Mouse (Mus musculus) cerebellum, adult 2 months (tissue): ENCODE data around the gene Golga4. TPM values are rescaled to one million over a fixed set of nuclear protein-coding genes. Genes with fewer than 3 reads are reported as not detected.

Source experiments
- DNase-seq, 2 experiments: peaks; one replicate each; pipeline ENCODE4 v3.0.0; 2021
- H3K27ac ChIP-seq: fragments of 200-500 bp; 2 replicates; pipeline ENCODE4 v1.5.1; 2012; ENCODE audit warnings: low read length, control low read depth, inconsistent platforms; ENCODE audit not compliant: insufficient read depth
- H3K27me3 ChIP-seq: fragments of 200-500 bp; 2 replicates; pipeline ENCODE4 v1.6.1; 2012; ENCODE audit warnings: inconsistent platforms, mild to moderate bottlenecking, low read length, moderate library complexity; ENCODE audit not compliant: control insufficient read depth, insufficient read depth
- H3K4me1 ChIP-seq: fragments of 200-500 bp; 2 replicates; pipeline ENCODE4 v1.6.1; 2011; ENCODE audit warnings: low read length; ENCODE audit not compliant: control insufficient read depth, insufficient read depth
- H3K4me3 ChIP-seq: fragments of 200-500 bp; replicated peaks from 2 replicates; pipeline ENCODE3; 2011; ENCODE audit warnings: mild to moderate bottlenecking, low read depth, low read length, control low read depth; ENCODE audit not compliant: insufficient read depth
- CTCF ChIP-seq: fragments of 200-500 bp; IDR thresholded peaks from 2 replicates; pipeline ENCODE4 v1.5.1; 2011; ENCODE audit warnings: low read depth, mild to moderate bottlenecking, control low read depth, low read length, moderate library complexity, borderline replicate concordance; ENCODE audit not compliant: insufficient read depth
- POLR2A ChIP-seq: fragments of 200-500 bp; IDR thresholded peaks from 2 replicates; pipeline ENCODE4 v1.6.1; 2011; ENCODE audit warnings: low read length, control low read depth, borderline replicate concordance; ENCODE audit not compliant: insufficient read depth
- WGBS: fragments of 180-500 bp; shearing (Covaris S2); methylation state at CpG from one replicate; pipeline ENCODE4 v1.1.7; 2018; 5-methylcytosine and 5-hydroxymethylcytosine counted together
- polyA plus RNA-seq: library from polyadenylated mRNA; depleted of rRNA; stranded (reverse); fragments of >200 nt; gene quantifications from 2 replicates; pipeline ENCODE4 v1.2.3, GENCODE M21; 2012

Gene Golga4
- polyA plus RNA-seq, 1 experiment: 61.5 TPM

DNA sequence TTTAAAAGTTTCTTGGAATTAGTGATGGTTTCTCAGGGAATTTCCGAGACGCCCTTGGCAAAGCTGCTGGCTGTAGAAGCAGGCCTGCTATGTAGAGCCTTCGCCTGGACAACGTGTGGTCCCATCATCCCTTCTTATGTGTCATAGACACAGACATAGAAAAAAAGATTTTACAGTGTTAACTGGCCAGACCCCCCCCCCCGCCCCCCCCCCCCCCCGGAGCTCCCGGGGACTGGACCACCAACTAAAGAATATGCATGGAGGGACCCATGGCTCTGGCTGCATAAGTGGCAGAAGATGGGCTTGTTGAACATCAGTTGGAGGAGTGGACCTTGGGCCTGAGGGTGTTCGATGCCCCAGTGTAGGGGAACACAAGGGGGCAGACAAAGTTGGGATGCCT is 11.6 kb downstream of the Golga4 start:
- DNase-seq: no peak
- H3K4me1 ChIP-seq: peaks cover 4% of the 10 kb centered on the region; the same call in 1 of the 2 replicates
- H3K27ac ChIP-seq: no peak overlapping the region
- H3K27me3 ChIP-seq: no peaks in the 10 kb centered on the region
- TF ChIP-seq CTCF (no peak), POLR2A (no peak)
- no peak overlapping the region for H3K4me3 ChIP-seq
- 62% methylated on average over 8 of the region's 8 CpGs for WGBS

DNA sequence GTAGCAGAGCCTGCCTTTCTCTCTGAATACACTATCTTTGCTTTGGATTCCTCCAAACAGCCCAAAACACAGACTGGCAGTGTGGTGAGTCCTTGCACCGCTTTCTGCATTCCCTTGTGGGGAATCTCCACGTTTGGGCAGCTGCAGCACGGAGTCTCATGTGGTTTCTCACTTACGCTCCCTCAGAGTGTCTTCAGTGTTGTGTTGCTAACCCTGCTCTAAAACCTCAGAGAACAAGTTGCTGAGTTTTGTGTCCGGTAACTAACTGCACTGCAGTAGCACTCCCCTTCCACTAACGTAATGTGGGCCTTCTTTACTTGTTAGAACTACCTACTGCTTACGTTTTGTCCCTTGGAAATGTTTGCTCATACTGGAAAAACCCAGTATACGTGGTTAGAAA is 13.0 kb downstream of the Golga4 start:
- Histone ChIP-seq H3K27ac (no peak overlapping the region), H3K27me3 (no peaks in the 10 kb centered on the region), H3K4me1 (peaks cover 4% of the 10 kb centered on the region; the same call in 1 of the 2 replicates), H3K4me3 (no peak overlapping the region)
- 66% methylated on average over 8 of the region's 8 CpGs for WGBS
- TF ChIP-seq CTCF (no peak), POLR2A (no peak)
- DNase-seq: no peak

DNA sequence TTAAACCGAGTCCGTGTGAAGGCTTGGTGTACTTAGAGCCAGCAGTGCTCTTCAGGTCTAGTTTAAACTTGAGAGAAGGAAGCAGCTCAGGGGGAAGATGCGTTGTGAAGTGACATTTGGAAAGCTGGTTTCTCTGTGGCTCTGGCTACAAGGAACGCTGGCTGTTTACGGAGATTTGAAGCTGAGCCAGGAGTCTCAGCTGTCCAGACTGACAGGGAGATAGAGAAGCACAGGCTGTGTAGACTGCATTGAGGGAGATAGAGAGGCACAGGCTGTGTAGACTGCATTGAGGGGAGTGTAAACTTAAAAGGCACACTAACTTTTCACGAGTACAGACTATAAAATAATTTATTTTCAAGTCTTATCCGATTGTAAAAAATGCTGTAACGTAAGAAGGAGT is 13.9 kb downstream of the Golga4 start:
- 36% methylated on average over 8 of the region's 8 CpGs for WGBS
- H3K4me1 ChIP-seq: peaks cover 4% of the 10 kb centered on the region; the same call in 1 of the 2 replicates
- TF ChIP-seq POLR2A: no peak
- TF ChIP-seq CTCF: no peak
- H3K27ac ChIP-seq: no peak overlapping the region
- peak; percentile 36 to 52 for DNase-seq
- H3K4me3 ChIP-seq: no peak overlapping the region
- no peaks in the 10 kb centered on the region for H3K27me3 ChIP-seq

DNA sequence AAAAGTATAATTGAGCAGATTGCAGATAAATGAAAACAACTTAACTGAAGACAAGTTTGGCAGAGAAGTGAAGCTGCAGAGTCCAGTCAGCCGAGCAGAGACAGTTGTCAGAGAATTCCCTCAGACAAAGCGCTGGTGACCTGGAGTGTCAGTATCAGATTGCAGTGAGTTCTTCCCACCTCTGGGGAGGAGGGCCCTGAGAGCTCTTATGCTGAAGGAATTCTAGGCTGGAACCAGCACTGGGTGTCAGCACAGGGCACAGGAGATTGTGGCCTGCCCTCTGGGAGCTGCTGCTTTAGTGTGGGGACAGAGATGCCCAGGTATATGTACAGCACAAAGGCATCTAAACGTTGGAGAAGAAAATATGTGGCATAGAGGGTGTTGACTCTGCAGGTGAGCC is 14.8 kb downstream of the Golga4 start:
- 28% methylated on average over 3 of the region's 3 CpGs for WGBS
- H3K4me1 ChIP-seq: peaks cover 4% of the 10 kb centered on the region; the same call in 1 of the 2 replicates
- H3K27ac ChIP-seq: no peak overlapping the region
- H3K4me3 ChIP-seq: no peak overlapping the region
- no peaks in the 10 kb centered on the region for H3K27me3 ChIP-seq
- DNase-seq: no peak
- TF ChIP-seq CTCF: no peak
- no peak for TF ChIP-seq POLR2A

DNA sequence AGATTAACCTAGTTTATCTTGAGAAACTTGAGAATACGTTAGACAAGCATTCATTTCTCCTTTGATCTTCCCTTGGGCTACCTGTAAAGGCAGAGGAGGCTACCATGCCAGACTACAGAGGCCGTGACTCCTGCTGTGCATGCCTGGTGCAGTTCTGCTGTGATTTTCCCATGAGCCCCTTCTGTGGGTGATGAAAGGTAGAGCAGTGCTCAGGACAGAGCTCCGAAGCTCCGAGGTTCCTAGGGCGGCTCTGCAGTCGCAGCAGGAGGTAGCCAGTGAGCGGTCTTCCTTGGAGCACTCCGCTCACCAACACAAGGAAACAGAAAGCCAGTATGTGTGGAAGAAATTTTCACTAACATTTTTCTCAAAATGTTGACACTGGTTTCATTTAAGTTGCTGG is 15.6 kb downstream of the Golga4 start:
- no peak for DNase-seq
- WGBS: 70% methylated on average over 8 of the region's 8 CpGs
- TF ChIP-seq POLR2A: no peak
- TF ChIP-seq CTCF: no peak
- Histone ChIP-seq H3K4me3 (no peak overlapping the region), H3K27ac (no peak overlapping the region), H3K27me3 (no peaks in the 10 kb centered on the region), H3K4me1 (peaks cover 4% of the 10 kb centered on the region; the same call in 1 of the 2 replicates)

DNA sequence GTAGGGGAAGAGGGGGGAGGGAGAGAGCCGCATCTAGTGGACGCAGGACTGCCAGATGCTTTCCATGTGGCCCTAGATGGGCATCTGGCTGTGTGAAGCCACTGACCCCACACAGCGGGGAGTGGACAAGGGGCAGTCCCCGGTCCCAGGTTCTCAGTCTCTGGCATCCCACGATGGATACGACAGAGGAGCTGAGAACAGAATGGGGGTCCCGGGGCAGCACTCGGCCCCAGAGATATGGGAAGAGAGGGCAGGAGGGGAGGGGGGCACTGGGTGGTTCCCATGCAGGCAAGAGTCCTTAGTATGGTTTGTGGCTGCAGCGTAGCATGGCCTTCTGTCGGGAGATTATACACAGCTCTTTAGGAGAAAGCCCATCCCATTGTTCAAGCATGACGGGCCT is 17.7 kb downstream of the Golga4 start:
- Histone ChIP-seq H3K4me1 (peaks cover 4% of the 10 kb centered on the region; the same call in 1 of the 2 replicates), H3K27me3 (no peaks in the 10 kb centered on the region), H3K4me3 (no peak overlapping the region), H3K27ac (no peak overlapping the region)
- 76% methylated on average over 11 of the region's 11 CpGs for WGBS
- TF ChIP-seq CTCF (no peak), POLR2A (no peak)
- DNase-seq: no peak

DNA sequence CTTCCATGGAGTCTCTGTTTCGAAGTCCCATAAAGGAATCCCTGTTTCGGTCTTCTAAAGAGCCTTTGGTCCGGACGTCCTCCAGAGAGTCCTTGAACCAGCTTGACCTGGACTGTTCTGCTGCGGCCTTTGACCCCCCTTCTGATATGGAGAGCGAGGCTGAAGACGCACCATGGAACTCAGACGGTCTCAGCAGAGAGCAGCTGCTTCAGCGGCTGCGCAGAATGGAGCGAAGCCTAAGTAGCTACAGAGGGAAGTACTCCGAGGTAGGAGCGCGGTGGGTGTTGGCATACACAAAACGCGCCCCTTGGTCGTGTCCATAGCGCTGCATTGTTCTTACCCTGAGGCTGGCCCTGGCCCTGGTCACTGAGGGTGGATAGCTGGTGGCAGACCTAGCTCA is 21.0 kb downstream of the Golga4 start:
- TF ChIP-seq POLR2A: no peak
- TF ChIP-seq CTCF: no peak
- Histone ChIP-seq H3K27ac (no peak overlapping the region), H3K4me1 (no peaks in the 10 kb centered on the region), H3K4me3 (no peak overlapping the region), H3K27me3 (no peaks in the 10 kb centered on the region)
- no peak for DNase-seq
- WGBS: 85% methylated on average over 18 of the region's 18 CpGs

DNA sequence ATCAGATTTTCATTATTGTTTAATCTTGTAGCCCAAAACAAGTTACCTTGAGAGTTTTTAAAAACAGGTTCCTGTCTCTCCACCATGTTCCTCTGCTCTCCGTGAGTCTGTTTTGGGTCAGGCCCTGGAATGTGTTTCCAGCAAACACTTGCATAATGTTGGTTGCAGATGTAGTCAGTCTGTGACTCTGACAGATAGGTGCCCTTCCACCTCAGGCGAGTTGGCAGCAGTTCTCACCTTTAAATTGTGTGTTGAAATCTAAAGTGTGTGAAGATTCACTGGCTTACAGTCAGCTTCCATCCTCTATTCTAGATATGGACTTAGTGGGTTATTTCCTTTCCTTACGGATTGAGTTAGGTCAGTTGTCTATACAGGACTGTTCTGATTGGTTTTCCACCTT is 23.7 kb downstream of the Golga4 start:
- WGBS: 93% methylated on average over 3 of the region's 3 CpGs
- H3K27me3 ChIP-seq: no peaks in the 10 kb centered on the region
- no peaks in the 10 kb centered on the region for H3K4me1 ChIP-seq
- H3K27ac ChIP-seq: no peak overlapping the region
- no peak overlapping the region for H3K4me3 ChIP-seq
- DNase-seq: no peak
- TF ChIP-seq POLR2A (no peak), CTCF (no peak)

DNA sequence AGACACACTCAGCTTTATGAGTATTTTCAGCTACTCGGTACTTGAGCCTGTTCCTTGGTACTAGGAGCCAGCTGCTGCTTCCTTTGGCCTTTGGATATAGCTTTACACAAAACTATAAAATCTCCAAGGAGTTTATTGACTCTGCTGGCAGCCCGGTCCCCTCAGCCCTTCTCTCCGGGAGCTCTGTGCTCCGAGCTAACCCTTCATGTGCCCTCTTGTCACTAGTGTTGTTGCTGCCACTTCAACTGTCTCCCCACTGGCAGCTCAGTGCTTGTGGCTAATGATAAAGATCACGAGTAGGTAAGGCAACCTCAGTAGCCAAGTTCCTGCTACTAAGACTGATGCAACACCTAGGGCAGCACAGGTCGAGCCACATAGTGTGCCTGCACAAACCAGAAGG is 24.6 kb downstream of the Golga4 start:
- Histone ChIP-seq H3K27ac (no peak overlapping the region), H3K27me3 (no peaks in the 10 kb centered on the region), H3K4me3 (no peak overlapping the region), H3K4me1 (no peaks in the 10 kb centered on the region)
- DNase-seq: no peak
- WGBS: 86% methylated on average over 6 of the region's 6 CpGs
- TF ChIP-seq CTCF: no peak
- TF ChIP-seq POLR2A: no peak
